Mouse (Mus musculus): ENCODE measurements around the gene Polr1b. TPM values are rescaled to one million over a fixed set of nuclear protein-coding genes. Genes with fewer than 3 reads are reported as not detected.

Polr1b gene
- polyA plus RNA-seq, 1 experiment from 2014 or later = 26.7 TPM

GRCm38 (mm10) chr2:129078313-129078712 lies 22.5 kb upstream of the Polr1b start:
- ATAC-seq (no peak), DNase-seq (ENCODE audit: low read depth, low spot score) (no peak)
- no peaks in the 10 kb centered on the region for H3K27me3 ChIP-seq
- in situ Hi-C loops (cut with MboI; ENCODE audit: low pct_unique_long_range_greater_than_20kb) = no loop called here
- CTCF ChIA-PET = no interaction called here
- POLR2A ChIA-PET = no interaction called here
- TF ChIP-seq CTCF (IDR thresholded peaks at IDR 0.05) = peak; percentile 51

GRCm38 (mm10) chr2:129079194-129079593 lies 21.6 kb upstream of the Polr1b start:
- ChIA-PET CTCF (no interaction called here), POLR2A (no interaction called here)
- DNase-seq (ENCODE audit: low read depth, low spot score) = no peak
- no peaks in the 10 kb centered on the region for H3K27me3 ChIP-seq
- in situ Hi-C loops (cut with MboI; ENCODE audit: low pct_unique_long_range_greater_than_20kb) = no loop called here
- TF ChIP-seq CTCF (IDR thresholded peaks at IDR 0.05) = no peak
- no peak for ATAC-seq

GRCm38 (mm10) chr2:129081097-129081496 lies 19.7 kb upstream of the Polr1b start:
- ChIA-PET CTCF (no interaction called here), POLR2A (no interaction called here)
- in situ Hi-C loops (cut with MboI; ENCODE audit: low pct_unique_long_range_greater_than_20kb) = loop anchor here (10.0 kb wide), 1 partner anchor 226 kb away; no protein-coding TSS in a partner anchor
- H3K27me3 ChIP-seq = no peaks in the 10 kb centered on the region
- TF ChIP-seq CTCF (IDR thresholded peaks at IDR 0.05) = no peak
- no peak for DNase-seq (ENCODE audit: low read depth, low spot score)
- no peak for ATAC-seq

- no peak for TF ChIP-seq CTCF (IDR thresholded peaks at IDR 0.05)
- ChIA-PET CTCF (no interaction called here), POLR2A (no interaction called here)
- DNase-seq (ENCODE audit: low read depth, low spot score) = no peak
- in situ Hi-C loops (cut with MboI; ENCODE audit: low pct_unique_long_range_greater_than_20kb) = loop anchor here (10.0 kb wide), 1 partner anchor 229 kb away; no protein-coding TSS in a partner anchor
- H3K27me3 ChIP-seq = no peaks in the 10 kb centered on the region
- no peak for ATAC-seq
These were observed 17.3 kb upstream of the Polr1b start for GRCm38 (mm10) chr2:129083514-129083913.

GRCm38 (mm10) chr2:129084959-129085358 lies 15.8 kb upstream of the Polr1b start:
- ChIA-PET CTCF (interaction anchor here (1.1 to 1.5 kb wide), 3 partner anchors 12 to 38 kb away, joined by 3 to 4 read pairs (median 4); no protein-coding TSS in a partner anchor), POLR2A (no interaction called here)
- TF ChIP-seq CTCF (IDR thresholded peaks at IDR 0.05) = peak; percentile 80
- DNase-seq (ENCODE audit: low read depth, low spot score) (no peak), ATAC-seq (no peak)
- in situ Hi-C loops (cut with MboI; ENCODE audit: low pct_unique_long_range_greater_than_20kb) = loop anchor here (5.0 to 10.0 kb wide), 2 partner anchors 138 to 230 kb away; no protein-coding TSS in a partner anchor
- H3K27me3 ChIP-seq = no peaks in the 10 kb centered on the region

- in situ Hi-C loops (cut with MboI; ENCODE audit: low pct_unique_long_range_greater_than_20kb) = loop anchor here (5.0 to 10.0 kb wide), 2 partner anchors 140 to 233 kb away; no protein-coding TSS in a partner anchor
- ChIA-PET CTCF (no interaction called here), POLR2A (no interaction called here)
- no peaks in the 10 kb centered on the region for H3K27me3 ChIP-seq
- no peak for TF ChIP-seq CTCF (IDR thresholded peaks at IDR 0.05)
- no peak for ATAC-seq
- no peak for DNase-seq (ENCODE audit: low read depth, low spot score)
These were observed 13.3 kb upstream of the Polr1b start for GRCm38 (mm10) chr2:129087520-129087919.

- no peak for DNase-seq (ENCODE audit: low read depth, low spot score)
- H3K27me3 ChIP-seq = no peaks in the 10 kb centered on the region
- in situ Hi-C loops (cut with MboI; ENCODE audit: low pct_unique_long_range_greater_than_20kb) = no loop called here
- TF ChIP-seq CTCF (IDR thresholded peaks at IDR 0.05) = no peak
- no peak for ATAC-seq
- POLR2A ChIA-PET = no interaction called here
- CTCF ChIA-PET = no interaction called here
These were observed 10.4 kb upstream of the Polr1b start for GRCm38 (mm10) chr2:129090370-129090769.

GRCm38 (mm10) chr2:129092810-129093209 lies 8.0 kb upstream of the Polr1b start:
- DNase-seq (ENCODE audit: low read depth, low spot score) (no peak), ATAC-seq (no peak)
- TF ChIP-seq CTCF (IDR thresholded peaks at IDR 0.05) = no peak
- in situ Hi-C loops (cut with MboI; ENCODE audit: low pct_unique_long_range_greater_than_20kb) = no loop called here
- ChIA-PET POLR2A (no interaction called here), CTCF (no interaction called here)
- no peaks in the 10 kb centered on the region for H3K27me3 ChIP-seq

- no peak for TF ChIP-seq CTCF (IDR thresholded peaks at IDR 0.05)
- in situ Hi-C loops (cut with MboI; ENCODE audit: low pct_unique_long_range_greater_than_20kb) = no loop called here
- ChIA-PET CTCF (no interaction called here), POLR2A (no interaction called here)
- DNase-seq (ENCODE audit: low read depth, low spot score) (no peak), ATAC-seq (no peak)
- no peaks in the 10 kb centered on the region for H3K27me3 ChIP-seq
These were observed 6.7 kb upstream of the Polr1b start for GRCm38 (mm10) chr2:129093926-129094724.

GRCm38 (mm10) chr2:129112924-129113323 lies 12.1 kb downstream of the Polr1b start:
- in situ Hi-C loops (cut with MboI; ENCODE audit: low pct_unique_long_range_greater_than_20kb) = no loop called here
- TF ChIP-seq CTCF (IDR thresholded peaks at IDR 0.05) = no peak
- ATAC-seq (no peak), DNase-seq (ENCODE audit: low read depth, low spot score) (no peak)
- ChIA-PET POLR2A (no interaction called here), CTCF (no interaction called here)
- no peaks in the 10 kb centered on the region for H3K27me3 ChIP-seq

GRCm38 (mm10) chr2:129115706-129116367 lies 15.0 kb downstream of the Polr1b start:
- in situ Hi-C loops (cut with MboI; ENCODE audit: low pct_unique_long_range_greater_than_20kb) = no loop called here
- TF ChIP-seq CTCF (IDR thresholded peaks at IDR 0.05) = no peak
- no peaks in the 10 kb centered on the region for H3K27me3 ChIP-seq
- peak; percentile 79 for DNase-seq (ENCODE audit: low read depth, low spot score)
- ChIA-PET CTCF (interaction anchor here (1.0 to 1.5 kb wide), 3 partner anchors 10 to 13 kb away, joined by 3 to 5 read pairs (median 3); partner anchors contain the start of gene Chchd5), POLR2A (interaction anchor here (0.5 to 1.2 kb wide), 2 partner anchors 14 to 581 kb away, joined by 3 read pairs; no protein-coding TSS in a partner anchor)
- ATAC-seq = peak; percentile 92
